Mouse (Mus musculus) urinary bladder, postnatal 4 days (tissue): ENCODE results near the gene Cldn6.

ENCODE experiments used
- DNase-seq, 2 experiments: peaks; one replicate each; pipeline ENCODE4 v3.0.0; 2021 to 2022; ENCODE audit warnings: low spot score in 2 of 2

The Cldn6 gene

DNA sequence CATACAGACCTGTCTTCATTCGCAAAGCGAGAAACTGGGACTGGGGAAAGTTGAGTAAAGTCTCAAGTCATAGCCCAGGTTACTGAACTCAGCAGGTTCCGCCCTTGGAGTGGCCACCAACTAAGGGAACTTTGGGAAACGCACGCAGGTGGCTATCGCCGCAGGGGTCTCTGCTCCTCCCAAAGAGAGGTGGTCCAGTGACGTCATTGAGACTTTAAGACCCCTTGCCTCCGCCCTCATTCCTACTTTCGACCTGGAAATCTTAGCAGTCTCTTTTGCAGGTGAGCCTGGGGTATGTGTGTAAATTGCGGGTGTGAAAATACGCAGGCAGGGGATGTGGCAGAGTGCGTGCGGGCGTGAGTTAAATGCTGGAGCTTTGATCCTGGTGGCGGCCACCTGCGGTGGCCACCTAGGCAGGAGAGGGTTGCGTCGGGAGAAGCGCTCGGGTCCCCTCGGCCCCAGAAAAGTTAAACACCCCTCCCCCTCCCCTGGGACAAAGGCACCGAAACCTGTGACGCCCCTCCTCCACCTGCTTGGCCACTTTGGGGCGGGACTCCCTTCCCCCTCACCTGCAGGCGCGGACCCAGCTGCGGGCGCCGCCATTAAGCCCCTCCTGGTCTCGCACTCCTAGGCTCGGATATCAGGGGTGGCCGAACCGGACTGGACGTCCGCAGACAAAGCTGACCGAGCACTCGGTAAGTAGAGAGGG lies at the start of gene Cldn6:
Cldn6 (plus strand) TSS at position 123 of the 709 bp plus-strand sequence.
- DNase-seq: no peak

DNA sequence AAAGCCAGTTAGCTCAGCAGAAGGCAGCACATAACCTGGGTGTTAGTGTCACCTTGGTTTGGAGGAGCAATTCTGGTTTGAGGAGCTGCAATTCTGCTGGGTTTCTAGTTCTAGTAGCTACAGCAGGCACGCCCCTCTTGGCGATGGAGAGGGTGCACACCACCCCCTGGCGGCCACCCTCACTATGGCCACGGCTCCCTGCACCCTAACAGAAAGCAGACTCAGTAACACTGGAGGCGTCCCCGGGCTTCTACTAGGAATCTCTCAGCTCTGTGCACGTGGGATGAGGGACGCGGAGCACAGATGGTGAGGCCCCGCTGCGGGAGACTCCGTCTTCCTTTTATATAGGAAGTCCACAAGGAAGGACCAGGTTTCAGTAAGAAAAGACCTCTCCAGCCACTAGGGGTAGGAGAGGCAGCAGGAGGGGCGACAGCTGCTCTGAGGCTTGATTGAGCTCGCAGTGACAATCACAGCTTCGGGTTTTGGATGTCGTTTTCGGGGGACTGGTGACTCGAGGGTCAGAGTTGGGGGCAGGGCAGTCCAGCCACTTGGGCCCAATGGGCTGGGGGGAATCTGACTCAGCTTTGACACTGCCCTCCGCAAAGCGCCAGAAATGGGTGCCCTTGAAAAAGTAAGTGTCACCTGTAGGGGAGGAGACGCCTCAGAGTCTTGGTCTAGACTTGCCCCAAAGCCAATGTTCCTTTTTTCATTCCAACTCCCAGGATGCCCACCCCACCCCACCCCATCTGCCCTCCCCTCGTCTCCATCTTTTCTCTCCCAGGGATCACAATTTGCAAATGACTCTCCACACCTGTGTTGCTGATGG lies 48.6 kb upstream of the Cldn6 start:
- DNase-seq: peak; percentile 75 to 88

DNA sequence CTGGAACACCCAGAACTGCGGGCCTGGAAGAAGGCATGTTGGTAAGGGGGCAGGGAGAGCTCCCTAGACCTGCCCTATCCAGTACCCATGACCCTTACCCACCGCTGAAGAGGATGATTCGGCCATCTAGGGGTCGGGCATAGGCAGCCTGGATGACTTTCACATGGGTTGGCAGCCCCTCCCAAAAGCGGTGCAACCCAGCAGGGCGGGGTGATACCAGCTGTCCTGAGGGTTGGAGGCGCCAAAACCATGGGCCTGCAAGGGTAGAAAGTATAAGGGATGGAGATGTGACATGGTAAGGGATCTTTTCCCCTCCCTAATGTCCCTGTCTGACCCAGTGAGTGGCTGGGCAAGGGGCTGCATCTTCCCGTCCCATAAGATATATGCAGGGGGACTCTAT lies 47.8 kb upstream of the Cldn6 start:
- DNase-seq: no peak

DNA sequence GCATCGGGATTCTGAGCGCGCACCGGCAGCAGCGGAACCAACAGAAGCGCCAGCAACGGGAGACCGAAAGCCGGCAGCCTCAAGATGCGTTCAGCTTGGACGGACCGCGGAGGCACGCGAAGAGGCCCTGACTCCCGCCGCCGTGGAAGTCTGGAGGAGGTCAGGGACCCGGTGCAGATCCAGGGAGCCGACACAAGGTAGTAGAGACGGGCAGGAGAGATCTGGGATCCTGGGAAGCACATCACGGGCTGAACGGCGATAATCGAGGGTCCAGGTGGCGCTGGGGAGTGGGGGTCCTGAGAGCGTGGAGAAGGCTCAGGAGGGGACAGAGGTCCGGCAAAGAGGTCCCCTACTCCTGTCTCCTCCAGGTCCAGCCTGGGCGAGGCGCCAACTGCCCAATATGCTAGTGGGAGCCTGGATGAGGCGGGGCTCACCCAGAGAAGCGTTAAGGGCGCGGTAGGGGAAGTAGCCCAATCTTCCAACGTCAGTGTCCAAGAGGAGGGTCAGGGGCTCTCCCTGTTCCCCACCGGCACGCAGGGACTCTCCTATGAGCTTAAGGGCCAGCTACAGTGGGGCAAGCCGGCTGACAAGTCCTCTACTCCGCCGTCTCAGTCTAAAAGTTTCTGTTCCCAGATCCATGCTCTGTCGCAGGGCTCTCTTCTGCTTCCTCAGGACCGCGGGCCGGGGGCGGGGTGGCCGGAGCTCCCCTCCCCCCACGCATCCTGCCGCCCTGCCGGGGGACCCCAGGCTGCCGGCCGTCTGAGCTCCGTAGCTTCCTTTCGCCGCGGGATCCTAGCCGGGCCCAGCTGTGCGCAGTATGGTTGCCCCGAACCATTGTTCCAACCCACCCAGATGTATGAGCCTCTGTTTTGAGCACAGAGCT lies 34.2 kb upstream of the Cldn6 start, which contains the start of gene Mmp25:
Mmp25 (minus strand) TSS at position 665 of the 883 bp plus-strand sequence.
- peak in 1 of 2 experiments; percentile 60 for DNase-seq

DNA sequence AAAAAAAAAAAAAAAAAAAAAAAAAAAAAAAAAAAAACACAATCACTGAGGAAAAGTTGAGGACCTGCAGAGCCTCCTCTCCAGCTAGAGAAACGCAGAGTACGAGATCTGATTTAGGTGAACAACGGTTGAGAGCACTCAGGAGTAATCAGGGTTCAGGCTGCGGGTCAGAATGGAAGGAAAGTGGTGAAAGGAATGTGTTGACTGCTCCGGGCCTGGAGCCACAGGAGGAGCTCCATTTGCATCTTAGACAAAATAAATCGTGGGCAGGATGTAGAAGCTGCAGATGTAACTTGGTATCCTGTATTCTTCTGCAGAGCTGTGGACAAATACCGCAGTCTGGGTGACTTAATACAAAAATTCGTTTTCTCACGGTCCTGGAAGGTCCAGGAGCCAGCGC lies 33.2 kb upstream of the Cldn6 start:
- no peak for DNase-seq

DNA sequence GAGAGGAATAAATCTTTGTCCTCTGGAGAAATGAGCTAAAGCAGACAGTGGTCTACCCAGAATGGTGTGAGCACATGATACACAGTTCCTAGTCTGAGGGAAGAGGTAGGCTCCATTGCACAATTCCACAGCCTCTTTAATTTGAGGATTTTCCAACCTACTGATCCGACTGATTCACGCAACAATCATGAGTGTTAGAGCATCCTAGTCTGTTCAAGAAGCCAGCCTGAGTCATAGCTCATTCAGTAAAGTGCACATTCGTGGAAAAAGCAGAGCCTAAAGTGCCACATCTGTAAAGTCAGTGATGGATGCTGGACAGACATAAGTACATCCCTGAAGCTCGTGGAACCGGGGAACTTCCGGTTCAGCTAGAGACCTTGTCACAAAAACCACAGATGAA lies 27.7 kb upstream of the Cldn6 start:
- DNase-seq: no peak

DNA sequence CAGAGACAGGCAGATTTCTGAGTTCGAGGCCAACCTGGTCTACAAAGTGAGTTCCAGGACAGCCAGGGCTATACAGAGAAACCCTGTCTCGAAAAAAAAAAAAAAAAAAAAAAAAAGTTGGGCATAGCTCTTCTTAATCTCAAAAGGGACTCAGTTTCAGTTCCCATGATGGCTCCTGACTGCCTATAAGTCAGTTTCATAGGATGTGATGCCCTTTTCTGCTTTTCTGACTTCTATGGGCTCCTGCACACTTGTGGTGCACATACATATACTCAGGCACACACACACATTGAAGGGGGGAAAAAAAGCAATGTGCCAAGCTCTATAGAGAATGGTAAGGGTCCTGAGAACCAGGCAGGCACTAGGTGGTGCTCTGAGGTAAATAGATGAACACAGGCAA lies 25.7 kb upstream of the Cldn6 start:
- DNase-seq: no peak

DNA sequence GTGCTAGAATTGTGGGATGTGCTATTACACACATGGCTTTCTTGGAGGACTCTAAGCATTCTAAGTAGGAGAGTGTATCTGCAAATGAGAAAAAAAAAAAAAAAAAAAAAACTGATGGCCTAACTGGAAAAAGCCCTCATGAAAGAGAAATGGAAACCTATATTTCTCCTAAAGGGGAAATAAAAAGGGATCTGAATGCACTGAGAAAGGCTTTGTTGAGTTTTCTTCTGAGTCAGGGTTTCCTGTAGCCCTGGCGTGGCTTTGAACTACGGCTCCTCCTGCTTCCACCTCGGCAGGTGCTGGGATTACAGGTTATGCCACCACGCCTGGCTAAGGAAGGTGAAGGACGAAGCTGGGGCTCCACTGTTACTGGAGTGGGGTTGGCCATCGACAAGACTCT lies 25.0 kb upstream of the Cldn6 start:
- no peak for DNase-seq

DNA sequence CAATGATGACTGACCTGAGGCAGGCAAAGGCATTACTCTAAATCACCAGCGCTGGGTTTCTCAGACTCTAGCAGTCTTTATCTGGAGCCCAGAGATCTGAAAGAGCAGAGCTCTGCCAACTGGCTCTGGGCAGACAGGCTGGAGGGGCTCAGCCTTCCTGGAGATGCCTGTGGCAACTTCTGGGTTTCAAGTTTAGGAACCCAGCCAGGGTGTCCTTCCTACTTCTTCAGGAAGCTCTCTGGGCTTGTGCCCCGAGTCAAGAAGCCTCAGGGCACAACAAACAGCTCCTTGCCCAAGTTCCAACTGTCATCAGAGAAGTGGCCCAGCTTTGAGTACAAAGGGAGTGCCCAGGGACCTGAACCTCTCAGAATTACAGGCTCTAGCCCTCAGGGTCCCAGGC lies 24.6 kb upstream of the Cldn6 start:
- DNase-seq: no peak

DNA sequence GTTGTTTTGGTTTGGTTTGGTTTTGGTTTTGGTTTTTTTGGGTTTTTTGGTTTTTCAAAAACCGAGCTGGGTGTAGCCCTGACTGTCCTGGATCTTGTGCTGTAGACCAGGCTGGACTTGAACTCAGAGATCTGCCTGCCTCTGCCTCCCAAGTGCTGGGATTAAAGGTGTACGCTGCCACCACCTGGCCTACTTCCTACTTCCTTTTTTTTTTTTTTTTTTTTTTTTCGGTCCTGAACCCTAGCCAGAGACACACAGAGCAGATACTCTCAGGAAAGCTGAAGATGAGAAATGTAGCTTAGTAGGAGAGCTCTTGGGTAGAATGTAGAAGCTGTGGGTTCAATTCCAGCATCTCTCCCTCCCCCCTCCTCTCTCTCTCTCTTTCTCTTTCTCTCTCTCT lies 20.6 kb upstream of the Cldn6 start:
- DNase-seq: no peak

DNA sequence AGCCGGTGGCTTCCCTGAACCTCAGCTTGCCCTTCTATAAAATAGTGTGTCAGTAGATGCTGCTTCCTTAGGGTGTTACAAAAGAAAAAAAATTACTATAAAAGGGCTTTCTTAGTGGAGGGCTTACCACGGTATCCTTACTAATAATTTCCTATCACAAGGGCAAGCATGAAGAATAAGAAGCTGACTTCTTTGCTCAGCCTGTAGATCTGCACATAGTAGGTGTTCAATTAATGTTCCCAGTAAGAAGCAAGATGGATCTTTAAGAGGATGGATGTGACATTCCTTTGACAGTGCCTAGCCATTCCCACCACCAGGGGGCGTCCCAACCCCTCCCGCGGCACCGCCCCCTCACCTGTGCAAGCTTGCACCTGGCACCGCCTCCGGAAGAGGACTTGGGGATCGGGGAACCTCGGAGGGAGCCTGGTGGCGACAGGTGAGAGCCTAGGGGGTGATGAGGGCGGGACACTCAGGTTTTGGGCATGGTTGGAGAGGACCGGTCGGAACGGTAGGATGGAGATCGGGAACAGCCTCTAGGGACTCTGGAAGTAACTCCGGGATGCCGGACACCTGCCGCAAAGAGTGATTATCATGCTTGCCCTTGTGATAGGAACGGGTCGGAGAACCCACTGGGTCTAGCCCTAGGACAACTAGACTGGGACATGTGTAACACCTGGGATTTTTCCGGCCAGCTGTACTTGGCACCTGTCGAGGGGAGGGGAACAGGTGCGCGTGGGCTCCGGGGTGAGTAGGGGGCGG lies 18.8 kb upstream of the Cldn6 start, which contains the start of gene Bicdl2:
Bicdl2 (plus strand) TSS at position 390 of the 759 bp plus-strand sequence.
- DNase-seq: no peak

DNA sequence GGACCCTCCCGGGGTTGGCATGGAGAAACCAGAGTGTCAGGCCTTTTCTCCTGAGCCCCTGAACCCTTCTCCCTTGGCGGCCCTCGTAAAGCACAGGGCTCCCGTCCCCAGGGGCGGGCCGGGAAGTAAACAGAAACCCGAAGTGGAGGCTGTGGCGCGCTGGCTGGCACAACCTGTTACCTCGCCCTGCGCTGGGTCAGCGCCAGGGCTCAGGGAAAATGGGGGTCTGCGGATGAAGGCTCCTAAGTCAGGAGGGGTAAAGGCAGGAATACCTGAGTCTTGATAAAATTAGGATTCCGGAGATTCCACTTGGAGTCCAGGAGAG lies 18.2 kb upstream of the Cldn6 start:
- DNase-seq: no peak

DNA sequence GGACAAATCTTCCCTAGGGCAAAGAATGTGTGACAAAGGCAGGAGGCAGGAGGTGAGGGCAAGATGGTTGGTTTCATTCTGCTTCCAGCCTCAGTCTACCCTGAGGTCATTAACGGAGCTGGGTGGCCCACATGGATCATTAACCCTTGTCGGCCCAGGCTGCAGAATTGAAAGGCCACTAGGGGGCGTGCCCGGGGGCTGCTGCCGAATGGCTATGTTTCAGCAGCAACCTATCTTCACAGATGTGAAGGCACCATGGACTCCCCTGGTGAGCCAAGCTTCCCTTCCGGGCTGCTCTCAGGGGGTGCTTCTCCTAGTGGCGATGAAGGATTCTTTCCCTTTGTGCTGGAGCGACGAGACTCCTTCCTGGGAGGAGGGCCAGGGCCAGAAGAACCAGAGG lies 17.5 kb upstream of the Cldn6 start:
- no peak for DNase-seq

DNA sequence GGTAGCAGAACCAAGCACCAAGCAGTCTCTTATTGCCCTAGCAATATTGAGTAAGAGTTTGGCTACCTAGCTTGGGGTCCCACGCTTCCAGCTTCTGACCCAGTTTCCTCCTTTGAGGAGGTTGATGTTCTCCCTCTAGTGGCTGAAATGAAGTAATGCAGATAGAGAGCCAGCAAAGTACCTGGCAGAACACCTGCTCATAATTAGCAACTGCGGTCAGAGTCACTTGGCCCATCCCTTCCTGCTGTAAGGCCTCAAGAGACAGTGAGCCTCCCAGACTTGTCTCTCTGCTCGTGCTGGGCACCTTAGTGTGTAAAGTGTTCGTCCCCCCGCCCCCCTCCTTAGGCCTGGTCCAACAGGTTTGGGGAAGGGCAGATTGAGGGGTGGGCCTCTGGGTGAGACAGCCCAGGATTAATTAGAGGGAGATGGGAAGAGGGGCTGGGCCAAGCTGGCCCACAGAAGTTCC lies 14.5 kb upstream of the Cldn6 start:
- DNase-seq: no peak

DNA sequence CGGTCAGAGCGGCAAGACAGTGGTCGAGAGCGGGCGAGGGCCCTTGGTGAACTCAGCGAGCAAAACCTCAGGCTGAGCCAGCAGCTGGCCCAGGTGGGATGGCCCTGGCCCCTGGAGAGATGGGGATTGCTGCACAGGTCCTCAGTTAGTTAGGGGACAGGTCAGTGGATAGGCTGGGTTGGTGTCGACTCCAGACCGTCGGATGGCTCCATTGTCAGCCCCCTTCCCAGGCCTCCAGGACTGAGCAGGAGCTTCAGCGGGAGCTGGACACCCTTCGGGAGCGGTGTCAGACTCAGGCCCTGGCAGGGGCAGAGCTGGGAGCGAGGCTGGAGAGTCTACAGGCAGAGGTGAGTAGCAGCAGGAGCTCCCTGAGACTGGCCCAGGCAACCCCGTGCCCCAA lies 13.5 kb upstream of the Cldn6 start:
- DNase-seq: no peak

DNA sequence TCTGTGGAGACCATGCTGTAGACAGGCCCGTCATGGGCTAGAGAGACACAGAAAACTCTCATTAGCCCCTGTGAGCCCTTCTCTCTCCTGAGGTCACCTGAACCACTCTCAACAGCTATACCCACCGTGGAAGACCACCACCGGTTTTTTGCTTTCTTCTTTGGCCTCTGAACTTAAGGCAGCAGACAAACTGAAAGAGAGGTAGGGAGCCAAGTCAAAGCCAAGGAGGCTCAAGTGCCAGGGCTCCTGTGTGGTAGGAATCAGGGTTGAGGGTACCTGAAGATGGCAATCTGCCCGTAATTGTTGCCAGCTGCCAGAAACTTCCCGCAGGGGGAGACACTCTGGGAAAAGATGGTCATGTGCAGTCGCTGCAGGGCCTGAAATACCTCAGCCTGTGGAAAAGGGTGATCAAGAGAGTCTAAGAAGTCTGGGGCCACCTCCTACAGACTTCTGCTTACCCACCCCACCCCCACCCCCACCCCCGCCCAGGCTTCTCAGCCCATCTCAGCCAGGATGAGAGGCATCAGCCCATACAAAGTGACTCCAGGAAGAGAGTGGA lies 8.5 kb upstream of the Cldn6 start:
- DNase-seq: no peak

DNA sequence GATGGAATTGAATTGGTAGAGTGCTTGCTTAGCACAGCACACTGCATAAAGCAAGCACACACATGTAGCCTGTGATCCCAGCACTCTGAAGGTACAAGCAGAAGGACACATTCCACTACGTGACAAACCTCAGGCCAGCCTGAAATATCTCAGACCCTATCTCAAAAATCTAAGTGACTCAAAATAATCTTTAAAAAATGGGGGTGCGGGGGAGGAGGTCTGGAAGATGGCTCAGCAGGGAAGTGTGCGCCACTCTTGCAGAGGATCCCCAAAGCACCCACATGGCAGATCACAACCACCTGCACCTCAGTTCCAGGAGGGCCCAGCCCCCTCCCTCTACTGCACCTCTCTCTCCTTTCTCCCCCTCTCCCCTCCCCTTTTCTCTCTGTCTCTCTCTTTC lies 7.5 kb upstream of the Cldn6 start:
- DNase-seq: no peak

DNA sequence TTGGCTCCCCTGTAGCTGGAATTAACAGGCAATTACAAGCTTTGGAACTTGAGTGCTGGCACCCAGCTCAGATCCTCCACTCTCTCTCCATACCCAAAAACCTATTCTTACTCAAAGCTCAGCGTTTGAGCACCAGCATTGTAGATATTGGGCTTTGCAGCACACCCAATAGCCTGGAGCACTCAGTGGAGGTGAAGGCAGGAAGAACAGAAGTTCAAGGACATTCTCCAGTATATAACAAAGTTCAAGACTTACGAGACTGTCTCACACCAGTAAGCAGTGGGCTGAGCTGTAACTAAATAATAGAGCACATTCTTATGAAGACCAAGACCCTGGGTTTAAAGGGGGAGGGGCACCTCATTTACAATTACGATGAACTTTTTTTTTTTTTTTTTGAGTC lies 6.3 kb upstream of the Cldn6 start:
- no peak for DNase-seq

DNA sequence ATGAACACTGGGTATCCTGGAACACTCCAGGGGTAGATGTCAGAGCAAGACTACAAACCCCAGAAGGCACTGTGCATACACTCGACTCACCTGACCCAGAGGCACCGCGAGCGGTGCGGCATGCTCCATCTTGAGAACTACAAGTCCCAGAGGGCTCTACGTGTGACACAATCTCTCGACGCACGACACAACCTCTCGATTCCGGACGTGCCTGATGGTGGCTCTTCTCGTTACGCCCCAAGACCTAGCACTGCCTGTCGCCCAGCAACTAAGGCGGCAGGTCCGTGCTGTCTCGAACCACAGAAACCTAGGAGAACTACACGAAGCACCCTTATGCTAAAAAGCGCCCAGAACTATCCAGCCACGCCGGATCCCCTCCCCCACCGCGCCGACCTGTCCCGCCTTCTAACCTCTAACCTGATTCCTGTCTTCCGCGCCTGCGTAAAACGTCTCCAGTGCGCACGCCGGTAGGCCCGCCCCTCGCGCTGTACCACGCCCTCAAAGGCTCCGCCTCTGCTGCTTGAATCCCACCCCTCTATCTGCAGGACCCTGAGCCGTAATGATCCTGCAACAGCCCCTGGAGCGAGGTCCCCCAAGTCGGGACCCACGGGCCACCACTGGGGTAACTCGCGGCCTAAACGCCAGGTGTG lies 5.5 kb upstream of the Cldn6 start, which contains the start of the genes Hcfc1r1 and Thoc6:
Hcfc1r1 (plus strand) TSS at position 173 of the 650 bp plus-strand sequence.
Thoc6 (minus strand) TSS at position 459 of the 650 bp plus-strand sequence.
- peak; percentile 89 to 90 for DNase-seq

DNA sequence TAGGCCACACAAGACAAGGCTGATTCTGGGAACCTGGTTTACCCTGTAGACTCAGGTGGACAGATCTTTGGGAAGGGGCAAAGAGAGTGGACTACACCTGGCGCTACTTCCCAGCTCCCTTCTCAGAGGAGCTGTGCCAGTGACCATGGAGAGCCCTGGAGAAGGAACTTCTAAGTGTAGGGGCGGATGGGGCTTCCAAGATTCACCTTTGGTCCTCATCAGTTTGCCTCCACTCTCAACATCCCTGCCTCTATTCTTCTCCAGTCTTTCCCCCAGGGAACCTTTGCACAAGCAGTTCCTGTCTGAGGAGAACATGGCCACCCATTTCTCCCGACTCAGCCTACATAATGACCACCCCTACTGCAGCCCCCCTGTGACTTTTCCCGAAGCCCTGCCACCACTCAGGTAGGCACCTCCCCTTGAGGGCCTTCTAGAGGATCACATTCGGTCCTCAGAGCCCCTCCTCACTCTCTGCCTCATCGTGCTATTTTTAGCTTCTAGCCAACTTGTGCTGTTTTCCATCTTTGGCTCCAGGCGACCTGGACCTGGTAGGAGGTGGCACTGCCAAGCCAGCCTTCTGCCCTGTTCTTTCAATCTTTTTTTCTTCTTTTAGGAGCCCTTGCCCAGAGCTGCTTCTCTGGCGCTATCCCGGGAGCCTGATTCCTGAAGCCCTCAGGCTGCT lies 4.6 kb upstream of the Cldn6 start:
- DNase-seq: no peak
